Mouse (Mus musculus): ENCODE measurements around the gene Fastkd2. TPM values are rescaled to one million over a fixed set of nuclear protein-coding genes. Genes with fewer than 3 reads are reported as not detected.
A peak's percentile ranks its signal among the peaks of the same experiment; 100 is the strongest.

Gene Fastkd2
- polyA plus RNA-seq (2014; fragmentation: Nextera tagmentation; extraction: Ambion mirVana), result 42.7 and 45.2 TPM in 2 replicates

- peaks cover 14% of the 10 kb centered on the region for H3K4me1 ChIP-seq (ENCODE audit: control insufficient read depth, insufficient read depth, low read length)
- ATAC-seq (ENCODE audit: low FRiP score, low TSS enrichment) (peak; percentile 94), DNase-seq (peak; percentile 98)
- H3K27me3 ChIP-seq (ENCODE audit: control insufficient read depth, insufficient read depth, low read length), result no peaks in the 10 kb centered on the region
- no peaks in the 10 kb centered on the region for H3K9me3 ChIP-seq (ENCODE audit: control insufficient read depth, low read length)
- no peak within 1 kb of the TSS for H3K27ac ChIP-seq (replicated peaks; ENCODE audit: low read depth, low read length)
- H3K36me3 ChIP-seq (ENCODE audit: control insufficient read depth, insufficient read depth, low read length), result no peaks in the 10 kb centered on the region
- H3K4me2 ChIP-seq (ENCODE audit: low read length), result peak within 1 kb of the TSS; percentile 68
- H3K9ac ChIP-seq (replicated peaks; ENCODE audit: low read length), result peak within 1 kb of the TSS; percentile 59
- peak within 1 kb of the TSS; percentile 53 for H3K4me3 ChIP-seq (replicated peaks; ENCODE audit: low read depth, low read length)
- 0% methylated on average over 31 of the region's 31 CpGs for WGBS
Observed at GRCm38 (mm10) chr1:63730240-63730771, at the start of gene Fastkd2, which contains the start of gene Mdh1b. TSS of gene Fastkd2 (plus strand) at chr1:63730614. TSS of gene Mdh1b (minus strand) at chr1:63730318.

- Histone ChIP-seq H3K27me3 (ENCODE audit: control insufficient read depth, insufficient read depth, low read length) (no peaks in the 10 kb centered on the region), H3K4me1 (ENCODE audit: control insufficient read depth, insufficient read depth, low read length) (no peaks in the 10 kb centered on the region), H3K9ac (replicated peaks; ENCODE audit: low read length) (no peak within 1 kb of the TSS), H3K4me2 (ENCODE audit: low read length) (no peak within 1 kb of the TSS), H3K36me3 (ENCODE audit: control insufficient read depth, insufficient read depth, low read length) (no peaks in the 10 kb centered on the region), H3K4me3 (replicated peaks; ENCODE audit: low read depth, low read length) (no peak within 1 kb of the TSS), H3K27ac (replicated peaks; ENCODE audit: low read depth, low read length) (no peak within 1 kb of the TSS), H3K9me3 (ENCODE audit: control insufficient read depth, low read length) (no peaks in the 10 kb centered on the region)
- 87% methylated on average over 4 of the region's 4 CpGs for WGBS
- DNase-seq (no peak), ATAC-seq (ENCODE audit: low FRiP score, low TSS enrichment) (no peak)
Observed at GRCm38 (mm10) chr1:63686827-63687226, 43.6 kb upstream of the Fastkd2 start, which contains the start of gene Dytn. TSS of gene Dytn (minus strand) at chr1:63686927.

DNA sequence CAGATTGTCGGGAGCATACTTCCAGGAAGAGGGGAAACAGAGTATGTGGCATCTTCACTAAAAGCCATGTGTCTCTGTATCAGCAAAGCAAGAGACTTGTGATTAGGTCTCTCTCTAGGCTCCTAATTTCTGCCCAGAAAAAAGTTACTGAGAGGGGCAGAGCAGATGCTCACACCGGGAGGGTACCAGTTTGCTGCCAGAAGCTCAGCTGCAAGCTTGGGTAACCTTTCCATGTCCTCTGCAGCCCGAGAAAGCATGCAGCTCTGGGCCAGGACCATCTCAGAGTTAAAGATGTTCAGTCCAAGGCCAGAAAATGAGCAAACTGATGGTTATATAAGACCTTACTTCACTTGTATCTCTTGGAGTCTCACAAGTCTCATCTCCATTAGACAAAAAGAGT, 33.6 kb upstream of the Fastkd2 start:
- H3K4me1 ChIP-seq (ENCODE audit: control insufficient read depth, insufficient read depth, low read length), result no peaks in the 10 kb centered on the region
- H3K27ac ChIP-seq (replicated peaks; ENCODE audit: low read depth, low read length), result no peak overlapping the region
- H3K4me3 ChIP-seq (replicated peaks; ENCODE audit: low read depth, low read length), result no peak overlapping the region
- no peak overlapping the region for H3K9ac ChIP-seq (replicated peaks; ENCODE audit: low read length)
- H3K9me3 ChIP-seq (ENCODE audit: control insufficient read depth, low read length), result no peaks in the 10 kb centered on the region
- ATAC-seq (ENCODE audit: low FRiP score, low TSS enrichment) (no peak), DNase-seq (no peak)
- WGBS, result 82% methylated on average over 3 of the region's 3 CpGs
- no peak overlapping the region for H3K4me2 ChIP-seq (ENCODE audit: low read length)
- no peaks in the 10 kb centered on the region for H3K36me3 ChIP-seq (ENCODE audit: control insufficient read depth, insufficient read depth, low read length)
- no peaks in the 10 kb centered on the region for H3K27me3 ChIP-seq (ENCODE audit: control insufficient read depth, insufficient read depth, low read length)

DNA sequence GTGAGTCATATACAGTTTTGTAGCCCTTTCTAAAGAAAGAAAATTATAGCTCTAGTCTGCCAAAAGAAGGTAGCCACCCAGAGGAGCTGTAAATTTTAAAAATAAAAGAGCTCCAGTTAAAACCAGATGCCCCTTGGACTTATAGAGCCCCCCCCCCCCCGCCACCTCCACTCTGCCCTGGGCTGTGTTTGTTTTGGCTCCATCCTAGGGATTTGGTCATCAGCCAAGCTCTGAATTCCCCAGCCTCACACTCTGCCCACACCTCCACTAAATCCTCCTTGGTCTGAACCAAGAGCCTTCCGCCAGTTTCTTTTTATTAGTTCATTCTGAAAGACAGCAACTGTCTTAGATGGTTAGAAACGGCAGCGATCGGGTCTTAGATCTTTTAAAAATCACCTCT, 24.7 kb upstream of the Fastkd2 start:
- peak; percentile 30 for DNase-seq
- WGBS, result 79% methylated on average over 5 of the region's 5 CpGs
- no peaks in the 10 kb centered on the region for H3K27me3 ChIP-seq (ENCODE audit: control insufficient read depth, insufficient read depth, low read length)

DNA sequence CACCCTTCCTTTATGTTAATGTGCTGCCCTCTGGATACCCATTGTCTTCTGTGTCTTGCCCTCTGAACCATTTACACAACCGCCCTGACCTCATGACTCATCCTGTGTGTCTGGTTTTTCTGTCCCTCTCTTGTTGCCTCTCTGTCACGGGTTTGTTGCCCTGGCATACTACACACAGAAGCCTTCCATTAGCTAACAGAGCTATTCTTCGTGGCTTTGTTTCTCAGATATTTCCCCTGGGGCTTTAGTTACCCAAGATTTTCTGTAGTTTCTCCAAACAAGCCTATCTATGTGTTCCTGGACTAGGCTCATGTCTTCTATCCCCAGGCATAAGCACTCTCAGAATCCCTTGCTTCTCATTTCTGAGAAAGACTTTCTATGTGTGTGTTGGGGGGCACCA, 21.5 kb upstream of the Fastkd2 start:
- H3K4me1 ChIP-seq (ENCODE audit: control insufficient read depth, insufficient read depth, low read length), result no peaks in the 10 kb centered on the region
- no peaks in the 10 kb centered on the region for H3K27me3 ChIP-seq (ENCODE audit: control insufficient read depth, insufficient read depth, low read length)
- H3K4me2 ChIP-seq (ENCODE audit: low read length), result no peak overlapping the region
- DNase-seq, result no peak
- no peak overlapping the region for H3K9ac ChIP-seq (replicated peaks; ENCODE audit: low read length)
- H3K27ac ChIP-seq (replicated peaks; ENCODE audit: low read depth, low read length), result no peak overlapping the region
- no peaks in the 10 kb centered on the region for H3K9me3 ChIP-seq (ENCODE audit: control insufficient read depth, low read length)
- no peak for ATAC-seq (ENCODE audit: low FRiP score, low TSS enrichment)
- H3K36me3 ChIP-seq (ENCODE audit: control insufficient read depth, insufficient read depth, low read length), result no peaks in the 10 kb centered on the region
- 63% methylated on average over 3 of the region's 3 CpGs for WGBS
- H3K4me3 ChIP-seq (replicated peaks; ENCODE audit: low read depth, low read length), result no peak overlapping the region

More for the DNA sequence above, 24.7 kb upstream of the Fastkd2 start:
- H3K4me2 ChIP-seq (ENCODE audit: low read length), result no peak overlapping the region
- no peaks in the 10 kb centered on the region for H3K36me3 ChIP-seq (ENCODE audit: control insufficient read depth, insufficient read depth, low read length)
- H3K4me1 ChIP-seq (ENCODE audit: control insufficient read depth, insufficient read depth, low read length), result no peaks in the 10 kb centered on the region
- ATAC-seq (ENCODE audit: low FRiP score, low TSS enrichment), result no peak
- no peak overlapping the region for H3K27ac ChIP-seq (replicated peaks; ENCODE audit: low read depth, low read length)
- no peak overlapping the region for H3K9ac ChIP-seq (replicated peaks; ENCODE audit: low read length)
- H3K9me3 ChIP-seq (ENCODE audit: control insufficient read depth, low read length), result no peaks in the 10 kb centered on the region
- no peak overlapping the region for H3K4me3 ChIP-seq (replicated peaks; ENCODE audit: low read depth, low read length)

- Histone ChIP-seq H3K27me3 (ENCODE audit: control insufficient read depth, insufficient read depth, low read length) (no peaks in the 10 kb centered on the region), H3K27ac (replicated peaks; ENCODE audit: low read depth, low read length) (no peak overlapping the region), H3K9ac (replicated peaks; ENCODE audit: low read length) (no peak overlapping the region), H3K4me3 (replicated peaks; ENCODE audit: low read depth, low read length) (no peak overlapping the region), H3K36me3 (ENCODE audit: control insufficient read depth, insufficient read depth, low read length) (no peaks in the 10 kb centered on the region), H3K4me2 (ENCODE audit: low read length) (no peak overlapping the region), H3K9me3 (ENCODE audit: control insufficient read depth, low read length) (no peaks in the 10 kb centered on the region), H3K4me1 (ENCODE audit: control insufficient read depth, insufficient read depth, low read length) (no peaks in the 10 kb centered on the region)
- WGBS, result 72% methylated on average over 7 of the region's 7 CpGs
- no peak for ATAC-seq (ENCODE audit: low FRiP score, low TSS enrichment)
- no peak for DNase-seq
Observed at GRCm38 (mm10) chr1:63720161-63720560, 10.3 kb upstream of the Fastkd2 start.

GRCm38 (mm10) chr1:63729796-63730195, 618 bp upstream of the Fastkd2 start:
- ATAC-seq (ENCODE audit: low FRiP score, low TSS enrichment) (0 out of 2 replicates have a peak, but pooled peaks have one; percentile 24), DNase-seq (no peak)
- Histone ChIP-seq H3K4me3 (replicated peaks; ENCODE audit: low read depth, low read length) (peak overlapping the region; percentile 53), H3K27me3 (ENCODE audit: control insufficient read depth, insufficient read depth, low read length) (no peaks in the 10 kb centered on the region), H3K4me1 (ENCODE audit: control insufficient read depth, insufficient read depth, low read length) (peaks cover 14% of the 10 kb centered on the region), H3K9ac (replicated peaks; ENCODE audit: low read length) (no peak overlapping the region; the same call in 1 of the 2 replicates), H3K4me2 (ENCODE audit: low read length) (peak overlapping the region; percentile 68), H3K9me3 (ENCODE audit: control insufficient read depth, low read length) (no peaks in the 10 kb centered on the region), H3K36me3 (ENCODE audit: control insufficient read depth, insufficient read depth, low read length) (no peaks in the 10 kb centered on the region), H3K27ac (replicated peaks; ENCODE audit: low read depth, low read length) (no peak overlapping the region)
- WGBS, result 34% methylated on average over 8 of the region's 8 CpGs

GRCm38 (mm10) chr1:63756005-63756404, 25.6 kb downstream of the Fastkd2 start:
- no peak overlapping the region for H3K4me3 ChIP-seq (replicated peaks; ENCODE audit: low read depth, low read length)
- H3K27ac ChIP-seq (replicated peaks; ENCODE audit: low read depth, low read length), result no peak overlapping the region
- peaks cover 19% of the 10 kb centered on the region for H3K36me3 ChIP-seq (ENCODE audit: control insufficient read depth, insufficient read depth, low read length)
- H3K4me1 ChIP-seq (ENCODE audit: control insufficient read depth, insufficient read depth, low read length), result no peaks in the 10 kb centered on the region
- ATAC-seq (ENCODE audit: low FRiP score, low TSS enrichment), result no peak
- no peak for DNase-seq
- 46% methylated on average over 2 of the region's 2 CpGs for WGBS
- H3K4me2 ChIP-seq (ENCODE audit: low read length), result no peak overlapping the region
- H3K9me3 ChIP-seq (ENCODE audit: control insufficient read depth, low read length), result no peaks in the 10 kb centered on the region
- no peak overlapping the region for H3K9ac ChIP-seq (replicated peaks; ENCODE audit: low read length)
- no peaks in the 10 kb centered on the region for H3K27me3 ChIP-seq (ENCODE audit: control insufficient read depth, insufficient read depth, low read length)

GRCm38 (mm10) chr1:63763212-63763694, 32.8 kb downstream of the Fastkd2 start:
- H3K9ac ChIP-seq (replicated peaks; ENCODE audit: low read length), result peak overlapping the region; percentile 2; the same call in 1 of the 2 replicates

More at GRCm38 (mm10) chr1:63763212-63763694, 32.8 kb downstream of the Fastkd2 start:
- 4% methylated on average over 3 of the region's 3 CpGs for WGBS
- no peaks in the 10 kb centered on the region for H3K36me3 ChIP-seq (ENCODE audit: control insufficient read depth, insufficient read depth, low read length)
- peak overlapping the region; percentile 71 for H3K27ac ChIP-seq (replicated peaks; ENCODE audit: low read depth, low read length)
- H3K4me3 ChIP-seq (replicated peaks; ENCODE audit: low read depth, low read length), result no peak overlapping the region
- peaks cover 29% of the 10 kb centered on the region for H3K4me1 ChIP-seq (ENCODE audit: control insufficient read depth, insufficient read depth, low read length)
- no peak overlapping the region for H3K4me2 ChIP-seq (ENCODE audit: low read length)
- no peaks in the 10 kb centered on the region for H3K27me3 ChIP-seq (ENCODE audit: control insufficient read depth, insufficient read depth, low read length)
- H3K9me3 ChIP-seq (ENCODE audit: control insufficient read depth, low read length), result no peaks in the 10 kb centered on the region
- ATAC-seq (ENCODE audit: low FRiP score, low TSS enrichment), result peak; percentile 70
- peak; percentile 88 for DNase-seq
